Mouse (Mus musculus) left cerebral cortex, adult 8-10 months (tissue): ENCODE results near the gene Wipi1. TPM values are rescaled to one million over a fixed set of nuclear protein-coding genes. Genes with fewer than 3 reads are reported as not detected.

Experiments used
- DNase-seq, 2 experiments: peaks; one replicate each; pipeline ENCODE4 v3.0.0; 2022; ENCODE audit warnings: low spot score in 2 of 2
- total RNA-seq, 4 experiments: library from RNA; stranded (reverse); gene quantifications; 2 replicates each; pipeline ENCODE4 v1.2.4; 2022

Gene Wipi1
- total RNA-seq, 4 experiments from 2014 or later = 20.7 to 22.9 (median 22.0) TPM

- no peak for DNase-seq
These were observed 27.8 kb downstream of the Wipi1 start for GRCm38 (mm10) chr11:109583986-109584385.

GRCm38 (mm10) chr11:109579999-109580398, 31.8 kb downstream of the Wipi1 start:
- DNase-seq = no peak

- no peak for DNase-seq
These were observed 33.2 kb downstream of the Wipi1 start for GRCm38 (mm10) chr11:109578536-109578935.

- no peak for DNase-seq
These were observed 35.9 kb downstream of the Wipi1 start for GRCm38 (mm10) chr11:109575832-109576231.

DNA sequence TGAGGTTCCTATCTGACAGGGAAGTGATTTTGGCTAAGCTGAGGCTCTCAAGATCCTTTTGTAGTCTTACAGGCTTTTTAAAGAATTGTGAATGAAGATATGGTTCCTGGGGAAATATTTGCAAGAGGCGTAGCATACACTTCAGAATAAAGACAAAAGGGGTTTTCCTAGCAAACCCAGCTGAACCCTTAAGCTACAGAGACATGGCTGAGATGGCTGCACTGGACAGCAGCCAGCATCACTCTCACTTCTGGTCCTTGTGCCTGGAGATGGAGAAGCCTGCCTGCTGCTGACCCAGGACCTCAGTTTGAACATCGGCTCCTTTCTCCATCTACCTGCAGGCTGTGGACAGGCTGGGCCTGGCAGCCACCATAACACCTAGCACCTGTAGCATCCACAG, 37.2 kb downstream of the Wipi1 start:
- no peak for DNase-seq

DNA sequence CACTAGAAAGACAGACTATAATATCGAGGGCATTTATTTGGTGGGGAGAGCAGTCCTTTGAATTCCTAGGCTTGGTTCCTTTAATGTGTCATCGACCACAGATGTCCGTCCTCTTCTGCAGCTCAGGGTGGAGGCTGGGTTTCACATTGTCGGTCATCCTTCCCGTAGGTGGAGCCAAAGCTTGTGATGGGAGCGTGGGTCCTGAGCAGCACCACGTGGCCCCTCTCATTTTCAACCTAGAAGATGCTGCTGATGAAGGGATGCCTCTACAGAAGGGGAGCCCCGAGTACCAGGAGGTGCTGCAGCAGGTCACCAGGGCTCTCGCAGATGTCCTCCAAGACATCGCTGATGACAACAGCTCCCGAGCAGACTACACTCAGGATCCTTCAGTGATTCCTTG, 39.7 kb downstream of the Wipi1 start:
- DNase-seq = no peak

DNA sequence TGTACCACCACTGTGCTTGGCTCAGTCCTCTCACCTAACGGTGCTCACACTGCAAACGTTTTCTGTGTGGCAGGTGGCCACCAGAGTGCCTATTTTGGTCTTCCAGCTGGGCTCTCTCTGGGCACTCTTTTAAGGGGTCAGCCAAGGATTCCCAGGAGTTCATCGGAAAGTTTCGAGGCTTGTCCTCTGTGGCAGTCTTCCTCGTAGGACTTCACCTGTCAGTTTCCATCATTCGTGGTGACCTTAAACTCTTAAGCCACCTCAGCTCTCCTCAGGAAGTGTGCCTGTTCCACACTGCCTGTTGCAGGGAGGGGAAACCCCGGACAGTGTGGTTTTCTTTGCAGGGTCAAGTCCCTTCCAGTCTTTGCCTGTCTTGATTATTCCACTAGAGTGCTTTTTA, 42.0 kb downstream of the Wipi1 start:
- no peak for DNase-seq

GRCm38 (mm10) chr11:109569007-109569618, 42.7 kb downstream of the Wipi1 start:
- DNase-seq = no peak

DNA sequence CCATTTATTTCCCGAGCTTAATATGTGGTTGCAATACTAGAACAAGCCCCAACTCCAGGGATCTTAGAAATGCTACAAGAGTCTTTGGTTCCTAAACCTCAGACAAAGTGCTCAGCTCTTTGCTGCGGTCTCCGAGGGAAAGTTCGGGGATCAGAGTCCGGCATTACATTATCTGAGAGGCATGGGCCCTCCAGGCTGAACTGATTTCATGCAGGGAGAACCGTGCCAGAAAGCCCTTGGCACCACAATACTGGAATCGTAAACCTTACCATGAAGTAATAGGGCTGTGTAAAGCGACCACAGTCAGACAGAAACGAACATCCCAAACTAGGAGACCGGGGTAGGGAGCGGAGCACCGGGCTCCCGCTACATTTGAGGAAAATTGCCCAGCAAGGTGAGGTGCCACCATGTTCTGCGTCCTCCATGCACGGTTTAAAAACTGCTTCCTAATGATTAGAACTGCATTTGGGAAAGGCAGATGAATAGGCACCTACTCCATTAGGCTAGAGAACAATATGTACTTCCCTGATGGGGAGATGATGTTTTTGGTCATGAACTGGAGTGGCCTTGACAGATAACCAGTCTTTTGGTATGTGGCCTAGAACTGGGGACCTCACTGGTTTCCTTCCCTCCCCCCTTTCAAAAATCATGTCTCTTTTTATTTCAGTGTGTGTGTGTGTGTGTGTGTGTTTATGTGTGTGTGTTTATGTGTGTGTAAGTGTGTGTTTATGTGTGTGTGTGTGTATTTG, 47.1 kb downstream of the Wipi1 start:
- no peak for DNase-seq

- no peak for DNase-seq
These were observed 48.1 kb downstream of the Wipi1 start for GRCm38 (mm10) chr11:109563708-109564107.

DNA sequence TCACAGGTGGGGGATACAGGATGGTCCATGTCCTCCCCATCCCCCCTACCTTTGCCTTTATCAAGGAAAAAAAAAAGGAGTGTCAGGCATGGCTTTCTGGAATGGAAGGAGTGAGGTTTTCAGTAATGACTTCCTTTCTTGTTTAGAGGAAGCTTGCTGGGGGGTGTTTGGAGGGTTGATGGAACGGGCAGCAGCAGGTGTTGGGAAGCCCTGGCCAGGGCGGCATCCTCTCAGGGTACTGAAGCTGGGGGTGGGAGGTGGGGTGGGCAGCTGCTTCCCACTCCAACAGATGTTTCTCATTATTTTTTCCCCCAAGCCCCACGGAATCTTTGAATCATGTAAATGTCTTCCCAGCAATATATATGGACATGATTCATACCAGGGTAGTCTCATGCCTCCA, 50.3 kb downstream of the Wipi1 start:
- DNase-seq = no peak

- no peak for DNase-seq
These were observed 50.9 kb downstream of the Wipi1 start for GRCm38 (mm10) chr11:109560793-109561257.

- no peak for DNase-seq
These were observed 52.5 kb downstream of the Wipi1 start for GRCm38 (mm10) chr11:109559241-109559640.

GRCm38 (mm10) chr11:109557419-109557818, 54.3 kb downstream of the Wipi1 start:
- no peak for DNase-seq

- DNase-seq = no peak
These were observed 55.6 kb downstream of the Wipi1 start for GRCm38 (mm10) chr11:109556130-109556529.

GRCm38 (mm10) chr11:109554443-109554842, 57.3 kb downstream of the Wipi1 start:
- DNase-seq = no peak

- no peak for DNase-seq
These were observed 57.8 kb downstream of the Wipi1 start for GRCm38 (mm10) chr11:109553921-109554320.

GRCm38 (mm10) chr11:109549599-109550290, 62.0 kb downstream of the Wipi1 start:
- DNase-seq = no peak

GRCm38 (mm10) chr11:109547652-109548051, 64.1 kb downstream of the Wipi1 start:
- no peak for DNase-seq

DNA sequence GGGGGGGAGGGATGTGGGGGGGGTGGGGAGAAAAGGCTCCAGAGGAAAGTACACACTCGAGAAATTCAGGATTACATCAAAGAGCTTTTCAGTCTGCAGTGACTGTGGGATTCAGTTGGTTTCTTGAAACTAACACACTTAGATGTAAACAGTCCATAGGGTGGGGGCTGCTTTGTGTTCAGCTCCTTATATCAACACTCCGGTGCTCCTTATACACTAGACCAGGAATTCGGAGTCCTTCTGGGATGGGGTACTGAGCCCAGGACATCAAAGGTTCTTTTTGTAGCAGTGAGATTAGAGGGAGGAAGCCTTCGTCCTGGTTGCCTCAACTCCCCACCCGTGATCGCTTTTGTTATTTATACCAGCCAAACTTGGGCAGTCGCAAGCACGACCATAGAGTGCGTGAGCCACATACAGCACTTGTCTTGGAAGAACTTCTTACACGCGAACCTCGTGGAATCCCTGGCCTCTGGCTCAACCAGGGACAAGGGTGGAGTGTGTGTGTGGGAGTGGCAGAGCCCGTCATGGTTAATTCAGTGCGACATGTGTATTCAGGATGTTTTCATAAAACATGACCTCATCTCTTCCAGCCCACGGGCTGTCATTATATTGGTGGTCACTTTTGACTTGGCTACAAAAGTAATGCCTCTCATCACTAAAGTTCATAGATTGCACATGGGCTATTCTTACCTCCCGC, 65.3 kb downstream of the Wipi1 start:
- DNase-seq = no peak

GRCm38 (mm10) chr11:109545700-109546143, 66.0 kb downstream of the Wipi1 start:
- DNase-seq = no peak

GRCm38 (mm10) chr11:109545265-109545664, 66.5 kb downstream of the Wipi1 start:
- no peak for DNase-seq
